Mouse (Mus musculus) layer of hippocampus, adult 9-11 months (tissue): Measurements from ENCODE around the gene Heatr3.
"Not testable (repeated sequence)": the region's sequence is repeated elsewhere in the genome, so short reads cannot be mapped to it uniquely, and the experiment has no call there.

Experiments used
- DNase-seq: peaks from one replicate; pipeline ENCODE4 v3.0.0; 2022

The Heatr3 gene

GRCm38 (mm10) chr8:88198551-88198944 is 60.9 kb downstream of the Heatr3 start:
- peak; percentile 37 for DNase-seq

GRCm38 (mm10) chr8:88198945-88199571 is 61.4 kb downstream of the Heatr3 start, which contains the start of gene Tent4b:
Gene Tent4b (plus strand): TSS chr8:88199213.
- peak; percentile 94 for DNase-seq

GRCm38 (mm10) chr8:88199700-88200601 is 62.3 kb downstream of the Heatr3 start:
- DNase-seq, result peak; percentile 40

GRCm38 (mm10) chr8:88200724-88201495 is 63.3 kb downstream of the Heatr3 start:
- no peak for DNase-seq

- DNase-seq, result no peak
These were observed 64.0 kb downstream of the Heatr3 start for GRCm38 (mm10) chr8:88201641-88202040.

GRCm38 (mm10) chr8:88206016-88206415 is 68.4 kb downstream of the Heatr3 start:
- DNase-seq, result no peak

- no peak for DNase-seq
These were observed 69.6 kb downstream of the Heatr3 start for GRCm38 (mm10) chr8:88207121-88207821.

GRCm38 (mm10) chr8:88209930-88210827 is 72.5 kb downstream of the Heatr3 start:
- DNase-seq, result not testable (repeated sequence)

GRCm38 (mm10) chr8:88221353-88221752 is 83.7 kb downstream of the Heatr3 start:
- no peak for DNase-seq
